Mouse (Mus musculus) spleen, adult 2 months (tissue): Measurements from ENCODE around the gene Samd14. TPM values are rescaled to one million over a fixed set of nuclear protein-coding genes. Genes with fewer than 3 reads are reported as not detected.

ENCODE experiments used
- DNase-seq, 2 experiments: peaks; one replicate each; pipeline versions ENCODE4 v3.0.0 to v3.0.0-alpha.2; 2012 to 2021; ENCODE audit warnings: low spot score in 2 of 2, low read depth in 1 of 2
- H3K27ac ChIP-seq: fragments of 200-500 bp; 2 replicates; pipeline ENCODE4 v1.5.1; 2012; ENCODE audit warnings: low read length, inconsistent platforms; ENCODE audit not compliant: insufficient read depth
- H3K27me3 ChIP-seq: fragments of 200-500 bp; 2 replicates; pipeline ENCODE4 v1.6.1; 2012; ENCODE audit warnings: mild to moderate bottlenecking, moderate library complexity, low read length, inconsistent platforms; ENCODE audit not compliant: control insufficient read depth, insufficient read depth
- H3K36me3 ChIP-seq: fragments of 200-500 bp; 2 replicates; pipeline ENCODE4 v1.6.1; 2012; ENCODE audit warnings: mild to moderate bottlenecking, low read length, inconsistent platforms; ENCODE audit not compliant: control insufficient read depth, insufficient read depth
- H3K4me1 ChIP-seq: fragments of 200-500 bp; 2 replicates; pipeline ENCODE4 v1.6.1; 2011; ENCODE audit warnings: inconsistent platforms; ENCODE audit not compliant: control insufficient read depth, insufficient read depth, insufficient read length
- H3K4me3 ChIP-seq: fragments of 200-500 bp; 2 replicates; pipeline ENCODE4 v1.5.1; 2011; ENCODE audit warnings: mild to moderate bottlenecking, inconsistent platforms; ENCODE audit not compliant: insufficient read depth, insufficient read length; ENCODE audit errors: extremely low read depth
- CTCF ChIP-seq: fragments of 200-500 bp; IDR thresholded peaks from 2 replicates; pipeline ENCODE4 v1.5.1; 2011; ENCODE audit warnings: mild to moderate bottlenecking, inconsistent platforms; ENCODE audit not compliant: insufficient read depth, insufficient read length, insufficient replicate concordance; ENCODE audit errors: extremely low read depth
- POLR2A ChIP-seq: fragments of 200-500 bp; IDR thresholded peaks from 2 replicates; pipeline ENCODE4 v1.6.1; 2011; ENCODE audit warnings: low read depth, low read length, inconsistent platforms
- WGBS: fragments of 180-500 bp; shearing (Covaris S2); methylation state at CpG from one replicate; pipeline ENCODE4 v1.1.7; 2018; 5-methylcytosine and 5-hydroxymethylcytosine counted together
- polyA plus RNA-seq: library from polyadenylated mRNA; depleted of rRNA; stranded (reverse); fragments of >200 nt; gene quantifications from 2 replicates; pipeline ENCODE4 v1.2.3, GENCODE M21; 2012

Samd14 gene
- polyA plus RNA-seq, 1 experiment: 19.3 TPM

GRCm38 (mm10) chr11:95041139-95041609 lies 31.5 kb downstream of the Samd14 start, which contains the start of gene Pdk2:
Gene Pdk2 (minus strand): TSS chr11:95041354.
- no peaks in the 10 kb centered on the region for H3K27me3 ChIP-seq
- H3K36me3 ChIP-seq: no peaks in the 10 kb centered on the region
- DNase-seq: peak; percentile 87 to 91
- peak within 1 kb of the TSS; percentile 90 for H3K4me3 ChIP-seq
- H3K27ac ChIP-seq: 0 out of 2 replicates have a peak within 1 kb of the TSS, but pooled peaks have one; percentile 24
- H3K4me1 ChIP-seq: peaks cover 3% of the 10 kb centered on the region; the same call in 1 of the 2 replicates
- TF ChIP-seq CTCF (no peak), POLR2A (peak; percentile 47; the same call in 1 of the 2 replicates)
- under 1% methylated on average over 41 of the region's 41 CpGs for WGBS

GRCm38 (mm10) chr11:95042096-95042495 lies 32.4 kb downstream of the Samd14 start:
- TF ChIP-seq CTCF: peak; percentile 33; the same call in 1 of the 2 replicates
- TF ChIP-seq POLR2A: no peak
- Histone ChIP-seq H3K4me3 (peak overlapping the region; percentile 65), H3K36me3 (no peaks in the 10 kb centered on the region), H3K27me3 (no peaks in the 10 kb centered on the region), H3K27ac (no peak overlapping the region), H3K4me1 (peaks cover 3% of the 10 kb centered on the region; the same call in 1 of the 2 replicates)
- peak; percentile 31 to 56 for DNase-seq
- under 1% methylated on average over 11 of the region's 11 CpGs for WGBS

GRCm38 (mm10) chr11:95043060-95043459 lies 33.4 kb downstream of the Samd14 start:
- Histone ChIP-seq H3K36me3 (no peaks in the 10 kb centered on the region), H3K4me3 (no peak overlapping the region), H3K27ac (no peak overlapping the region), H3K27me3 (no peaks in the 10 kb centered on the region), H3K4me1 (peaks cover 3% of the 10 kb centered on the region; the same call in 1 of the 2 replicates)
- WGBS: 92% methylated on average over 4 of the region's 4 CpGs
- TF ChIP-seq POLR2A (no peak), CTCF (no peak)
- DNase-seq: no peak

- H3K27ac ChIP-seq: no peak overlapping the region
- no peaks in the 10 kb centered on the region for H3K36me3 ChIP-seq
- no peak for DNase-seq
- TF ChIP-seq CTCF: no peak
- TF ChIP-seq POLR2A: no peak
- WGBS: 74% methylated on average over 7 of the region's 7 CpGs
- peaks cover 3% of the 10 kb centered on the region; the same call in 1 of the 2 replicates for H3K4me1 ChIP-seq
- no peak overlapping the region for H3K4me3 ChIP-seq
- H3K27me3 ChIP-seq: no peaks in the 10 kb centered on the region
Observed at GRCm38 (mm10) chr11:95043608-95044007, 33.9 kb downstream of the Samd14 start.

- 85% methylated on average over 13 of the region's 13 CpGs for WGBS
- Histone ChIP-seq H3K27me3 (no peaks in the 10 kb centered on the region), H3K27ac (no peak overlapping the region), H3K4me3 (no peak overlapping the region), H3K4me1 (peaks cover 3% of the 10 kb centered on the region; the same call in 1 of the 2 replicates), H3K36me3 (no peaks in the 10 kb centered on the region)
- TF ChIP-seq POLR2A (no peak), CTCF (no peak)
- no peak for DNase-seq
Observed at GRCm38 (mm10) chr11:95044185-95044870, 34.6 kb downstream of the Samd14 start.

- Histone ChIP-seq H3K4me1 (no peaks in the 10 kb centered on the region), H3K27ac (no peak overlapping the region), H3K36me3 (no peaks in the 10 kb centered on the region), H3K4me3 (no peak overlapping the region), H3K27me3 (no peaks in the 10 kb centered on the region)
- DNase-seq: peak; percentile 33 to 38
- TF ChIP-seq CTCF (peak; percentile 77; the same call in 1 of the 2 replicates), POLR2A (no peak)
- WGBS: 54% methylated on average over 9 of the region's 9 CpGs
Observed at GRCm38 (mm10) chr11:95046980-95047680, 37.5 kb downstream of the Samd14 start.
